Mouse (Mus musculus): ENCODE measurements around the gene Mcfd2. TPM values are rescaled to one million over a fixed set of nuclear protein-coding genes. Genes with fewer than 3 reads are reported as not detected.

Gene Mcfd2
- polyA plus RNA-seq, 1 experiment from 2014 or later: 85.3 TPM

DNA sequence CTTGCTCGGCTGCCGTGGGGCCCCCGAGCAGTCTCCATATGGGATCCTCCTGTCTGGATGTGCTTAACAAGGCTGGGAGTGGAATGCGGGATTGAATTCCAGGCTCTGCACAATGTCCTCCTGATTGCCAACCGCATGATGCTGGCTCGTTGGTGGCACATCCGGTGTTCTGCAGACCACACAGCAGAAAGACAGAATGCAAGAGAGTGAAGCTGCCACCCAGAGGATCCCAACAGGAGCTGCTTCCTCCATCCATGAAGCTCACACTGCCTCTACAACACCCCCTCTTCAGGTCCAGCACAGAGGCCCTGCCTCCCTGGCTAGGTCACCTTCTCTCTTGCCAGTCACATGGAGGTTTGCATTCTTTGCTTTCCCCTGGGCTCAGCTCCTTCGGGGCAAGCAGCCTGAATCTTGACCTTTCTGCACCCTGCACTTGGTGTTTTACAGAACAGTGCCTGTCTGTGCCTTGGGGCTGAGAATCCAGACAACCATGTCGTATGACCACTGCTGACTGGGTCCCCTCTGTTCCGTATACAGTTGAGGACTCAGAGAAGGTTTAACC lies 39.6 kb downstream of the Mcfd2 start:
- Histone ChIP-seq H3K4me2 (replicated peaks) (no peak overlapping the region), H3K27me3 (no peaks in the 10 kb centered on the region), H3K9ac (no peak overlapping the region), H3K36me3 (no peaks in the 10 kb centered on the region), H3K27ac (no peak overlapping the region), H3K9me3 (no peaks in the 10 kb centered on the region), H3K4me3 (no peak overlapping the region), H3K4me1 (peaks cover 8% of the 10 kb centered on the region; the same call in 1 of the 2 replicates)
- no peak for ATAC-seq (ENCODE audit: low FRiP score, low read depth)
- WGBS: 42% methylated on average over 10 of the region's 10 CpGs

DNA sequence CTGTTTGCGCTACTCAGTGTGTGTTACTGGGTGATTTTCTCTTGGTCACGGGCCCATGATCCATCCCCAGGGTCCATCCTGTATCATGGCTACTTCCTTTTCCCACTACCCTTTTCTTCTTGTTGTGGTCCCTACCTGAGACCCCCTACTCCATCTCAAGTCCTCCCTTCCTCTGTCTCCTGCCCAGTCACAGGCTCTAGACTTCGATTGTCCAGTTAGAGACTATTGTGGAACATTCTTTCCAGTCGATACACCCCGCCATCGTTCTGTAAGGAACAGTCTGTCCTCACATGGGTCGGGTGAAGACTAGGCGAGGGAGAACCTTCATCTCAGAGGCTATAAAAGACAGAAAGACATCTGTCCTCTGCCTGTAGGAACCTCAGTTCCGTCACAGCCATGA lies 40.4 kb downstream of the Mcfd2 start:
- no peak overlapping the region for H3K4me3 ChIP-seq
- 88% methylated on average over 9 of the region's 9 CpGs for WGBS
- no peak overlapping the region for H3K27ac ChIP-seq
- no peaks in the 10 kb centered on the region for H3K36me3 ChIP-seq
- no peak overlapping the region for H3K4me2 ChIP-seq (replicated peaks)
- H3K9me3 ChIP-seq: no peaks in the 10 kb centered on the region
- no peaks in the 10 kb centered on the region for H3K27me3 ChIP-seq
- peaks cover 8% of the 10 kb centered on the region; the same call in 1 of the 2 replicates for H3K4me1 ChIP-seq
- ATAC-seq (ENCODE audit: low FRiP score, low read depth): no peak
- H3K9ac ChIP-seq: no peak overlapping the region

DNA sequence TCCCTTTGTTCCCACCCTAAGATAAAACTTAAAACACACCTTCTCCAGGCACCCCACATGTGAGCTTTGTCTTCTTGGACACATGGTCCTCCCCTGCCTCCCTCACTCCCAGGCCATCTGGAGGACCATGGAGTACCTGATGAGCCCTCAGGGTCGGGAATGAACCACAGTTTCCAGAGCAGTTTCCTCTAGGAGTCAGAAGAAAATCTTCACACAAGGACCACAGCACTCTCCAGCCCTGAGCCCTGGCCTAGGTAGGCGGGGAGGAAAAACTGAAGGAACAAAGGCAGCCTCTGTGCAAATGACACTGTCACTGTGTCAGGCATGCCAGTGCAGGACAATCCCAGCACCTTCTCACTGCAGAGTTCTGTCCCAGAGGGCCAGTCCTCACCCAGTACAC lies 41.3 kb downstream of the Mcfd2 start:
- no peak overlapping the region for H3K4me3 ChIP-seq
- no peaks in the 10 kb centered on the region for H3K36me3 ChIP-seq

DNA sequence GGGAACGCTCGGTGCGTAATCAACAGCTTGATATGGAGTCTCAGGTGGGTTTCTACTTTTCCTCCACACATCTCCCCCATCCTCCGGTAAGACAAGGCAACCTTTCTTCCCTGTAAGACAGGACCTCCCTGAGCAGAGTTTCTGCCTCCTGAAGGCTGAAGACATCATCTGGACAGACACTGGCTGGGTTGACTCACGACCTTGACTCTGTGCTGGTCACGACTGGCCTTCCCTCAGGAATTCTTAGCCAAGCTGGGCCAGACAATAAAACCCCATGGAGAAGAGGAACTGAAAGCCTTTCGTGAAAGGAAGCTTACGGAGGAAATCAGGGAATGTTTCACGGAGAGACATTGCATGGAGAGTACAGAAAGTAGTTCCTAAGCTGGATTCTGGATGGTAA lies 46.3 kb downstream of the Mcfd2 start:
- WGBS: 83% methylated on average over 9 of the region's 9 CpGs
- H3K4me2 ChIP-seq (replicated peaks): no peak overlapping the region
- H3K27me3 ChIP-seq: no peaks in the 10 kb centered on the region
- ATAC-seq (ENCODE audit: low FRiP score, low read depth): no peak
- H3K9ac ChIP-seq: no peak overlapping the region
- no peak overlapping the region for H3K27ac ChIP-seq
- H3K9me3 ChIP-seq: no peaks in the 10 kb centered on the region
- no peaks in the 10 kb centered on the region for H3K4me1 ChIP-seq
- no peaks in the 10 kb centered on the region for H3K36me3 ChIP-seq
- no peak overlapping the region for H3K4me3 ChIP-seq

More for the DNA sequence above, 41.3 kb downstream of the Mcfd2 start:
- H3K4me2 ChIP-seq (replicated peaks): no peak overlapping the region
- H3K9me3 ChIP-seq: no peaks in the 10 kb centered on the region
- H3K27me3 ChIP-seq: no peaks in the 10 kb centered on the region
- H3K27ac ChIP-seq: no peak overlapping the region
- H3K9ac ChIP-seq: no peak overlapping the region
- 68% methylated on average over 2 of the region's 2 CpGs for WGBS
- peaks cover 8% of the 10 kb centered on the region; the same call in 1 of the 2 replicates for H3K4me1 ChIP-seq
- no peak for ATAC-seq (ENCODE audit: low FRiP score, low read depth)

- Histone ChIP-seq H3K4me3 (no peak overlapping the region), H3K9ac (no peak overlapping the region), H3K4me1 (no peaks in the 10 kb centered on the region), H3K9me3 (no peaks in the 10 kb centered on the region), H3K27ac (no peak overlapping the region), H3K4me2 (replicated peaks) (no peak overlapping the region), H3K27me3 (no peaks in the 10 kb centered on the region), H3K36me3 (no peaks in the 10 kb centered on the region)
- 85% methylated on average over 7 of the region's 7 CpGs for WGBS
- ATAC-seq (ENCODE audit: low FRiP score, low read depth): no peak
These were observed 51.2 kb downstream of the Mcfd2 start for GRCm38 (mm10) chr17:87214523-87214922.

- no peaks in the 10 kb centered on the region for H3K36me3 ChIP-seq
- H3K4me2 ChIP-seq (replicated peaks): no peak overlapping the region
- no peak overlapping the region for H3K4me3 ChIP-seq
- H3K4me1 ChIP-seq: peaks cover 6% of the 10 kb centered on the region; the same call in 1 of the 2 replicates
- WGBS: 89% methylated on average over 2 of the region's 2 CpGs
- no peak overlapping the region for H3K27ac ChIP-seq
- no peaks in the 10 kb centered on the region for H3K27me3 ChIP-seq
- H3K9me3 ChIP-seq: no peaks in the 10 kb centered on the region
- no peak for ATAC-seq (ENCODE audit: low FRiP score, low read depth)
- H3K9ac ChIP-seq: no peak overlapping the region
These were observed 55.2 kb downstream of the Mcfd2 start for GRCm38 (mm10) chr17:87210525-87210924.

DNA sequence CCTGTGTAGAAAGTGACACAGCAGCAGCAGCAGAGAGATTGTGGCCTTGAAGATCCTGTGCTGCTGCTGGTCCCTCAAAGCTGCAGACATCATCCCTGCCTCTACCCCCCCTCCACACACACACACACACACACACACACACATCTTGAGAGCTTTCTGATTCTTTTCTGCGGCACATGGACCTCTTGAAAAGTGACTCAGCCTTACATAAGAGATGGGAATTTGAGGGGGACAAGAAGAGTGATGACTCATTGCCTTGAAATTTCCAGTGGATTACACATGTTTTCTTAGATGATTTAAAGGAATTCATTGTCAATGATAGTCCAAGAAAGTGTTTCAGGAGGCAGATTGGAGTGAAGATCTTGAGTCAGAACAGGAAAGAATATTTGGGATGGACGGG lies 58.9 kb downstream of the Mcfd2 start:
- Histone ChIP-seq H3K4me2 (replicated peaks) (no peak overlapping the region), H3K27me3 (no peaks in the 10 kb centered on the region), H3K4me3 (no peak overlapping the region), H3K9ac (no peak overlapping the region), H3K27ac (no peak overlapping the region), H3K9me3 (no peaks in the 10 kb centered on the region), H3K4me1 (peaks cover 31% of the 10 kb centered on the region), H3K36me3 (no peaks in the 10 kb centered on the region)
- WGBS: 80% methylated on average over 2 of the region's 2 CpGs
- ATAC-seq (ENCODE audit: low FRiP score, low read depth): no peak

Other genes starting within 250 kb of the Mcfd2 start
- gene Pigf, start 240.5 kb downstream of the Mcfd2 start, polyA plus RNA-seq (2015; fragmentation: Nextera tagmentation; extraction: Ambion mirVana): 29.2 and 30.6 TPM in 2 replicates
- 139 and 140 TPM in 2 replicates for gene Cript, start 240.4 kb downstream of the Mcfd2 start, polyA plus RNA-seq (2015; fragmentation: Nextera tagmentation; extraction: Ambion mirVana)
- gene Socs5, start 158.3 kb downstream of the Mcfd2 start, polyA plus RNA-seq (2015; fragmentation: Nextera tagmentation; extraction: Ambion mirVana): 15.9 and 16.2 TPM in 2 replicates
- 4.1 and 4.3 TPM in 2 replicates for gene Ttc7, start 17.0 kb upstream of the Mcfd2 start, polyA plus RNA-seq (2015; fragmentation: Nextera tagmentation; extraction: Ambion mirVana)
- gene Stpg4, start 161.8 kb upstream of the Mcfd2 start, polyA plus RNA-seq (2015; fragmentation: Nextera tagmentation; extraction: Ambion mirVana): not detected in 2 replicates
- 943 and 968 TPM in 2 replicates for gene Calm2, start 181.0 kb upstream of the Mcfd2 start, polyA plus RNA-seq (2015; fragmentation: Nextera tagmentation; extraction: Ambion mirVana)